Mouse (Mus musculus) hindbrain, postnatal 0 days (tissue): ENCODE measurements around the gene Sh3pxd2a. TPM values are rescaled to one million over a fixed set of nuclear protein-coding genes. Genes with fewer than 3 reads are reported as not detected.

ENCODE experiments used
- ATAC-seq: fragments of 200-750 bp; cut with Nextera tagmentation; 2 replicates; pipeline ENCODE4 v1.8.0; 2017; ENCODE audit warnings: mild to moderate bottlenecking, moderate TSS enrichment, moderate library complexity
- DNase-seq: peaks from one replicate; pipeline ENCODE4 v3.0.0-alpha.2; 2015; ENCODE audit warnings: low spot score
- H3K27ac ChIP-seq: fragments of 300-500 bp; sonication (generic); 2 replicates; pipeline ENCODE4 v1.5.1; 2014; ENCODE audit warnings: mild to moderate bottlenecking
- H3K27me3 ChIP-seq: fragments of 300-500 bp; sonication (generic); 2 replicates; pipeline ENCODE4 v1.6.1; 2014; ENCODE audit warnings: low read length, mixed read lengths; ENCODE audit not compliant: insufficient read depth
- H3K36me3 ChIP-seq: fragments of 300-500 bp; sonication (generic); 2 replicates; pipeline ENCODE4 v1.6.1; 2014; ENCODE audit warnings: low read length, mixed read lengths; ENCODE audit not compliant: insufficient read depth
- H3K4me1 ChIP-seq: fragments of 300-500 bp; sonication (generic); 2 replicates; pipeline ENCODE4 v1.6.1; 2014; ENCODE audit warnings: antibody characterized with exemption, low read length, mixed read lengths; ENCODE audit not compliant: insufficient read depth
- H3K4me2 ChIP-seq: fragments of 300-500 bp; sonication (generic); 2 replicates; pipeline ENCODE4 v1.6.1; 2014; ENCODE audit warnings: low read depth, mild to moderate bottlenecking, low read length, moderate library complexity, mixed read lengths
- H3K4me3 ChIP-seq: fragments of 300-500 bp; sonication (generic); 2 replicates; pipeline ENCODE4 v1.5.1; 2014; ENCODE audit warnings: low read length
- H3K9ac ChIP-seq: fragments of 300-500 bp; sonication (generic); replicated peaks from 2 replicates; pipeline ENCODE4 v1.6.1; 2014; ENCODE audit warnings: mild to moderate bottlenecking, low read length, moderate library complexity, mixed read lengths
- H3K9me3 ChIP-seq: fragments of 300-500 bp; sonication (generic); 2 replicates; pipeline ENCODE4 v1.6.1; 2016; ENCODE audit warnings: low read length, mixed read lengths
- CTCF ChIP-seq: IDR thresholded peaks from 2 replicates; pipeline ENCODE4 v1.5.1; 2016; ENCODE audit warnings: antibody characterized with exemption, control low read depth, low read depth
- WGBS: fragments of 180-500 bp; shearing (Covaris S2); extraction: QIAGEN DNeasy Blood & Tissue Kit; methylation state at CpG from one replicate; pipeline ENCODE4 v1.1.7; 2014; 5-methylcytosine and 5-hydroxymethylcytosine counted together
- polyA plus RNA-seq: library from polyadenylated mRNA; unstranded; fragments of >200 nt; fragmentation: Nextera tagmentation; extraction: Ambion mirVana; gene quantifications from 2 replicates; pipeline ENCODE4 v1.2.1, GENCODE M21; 2015
- total RNA-seq: library from RNA; depleted of rRNA; stranded (reverse); fragments of >200 nt; gene quantifications from 2 replicates; pipeline ENCODE4 v1.2.3, GENCODE M21; 2014

Gene Sh3pxd2a
- total and polyA plus RNA-seq, 2 experiments from 2014 or later = 1.8 to 25.5 TPM

- 0 out of 2 replicates have a peak overlapping the region, but pooled peaks have one; percentile 33 for H3K9ac ChIP-seq
- ATAC-seq (peak; percentile 27), DNase-seq (no peak)
- peaks cover 22% of the 10 kb centered on the region for H3K4me1 ChIP-seq
- no peak for TF ChIP-seq CTCF
- 26% methylated on average over 24 of the region's 24 CpGs for WGBS
- H3K9me3 ChIP-seq = no peaks in the 10 kb centered on the region
- no peaks in the 10 kb centered on the region for H3K36me3 ChIP-seq
- no peak overlapping the region for H3K27ac ChIP-seq
- peak overlapping the region; percentile 64 for H3K4me2 ChIP-seq
- 0 out of 2 replicates have a peak, but pooled peaks cover 14% of the 10 kb centered on the region for H3K27me3 ChIP-seq
- H3K4me3 ChIP-seq = peak overlapping the region; percentile 30
Measured at GRCm38 (mm10) chr19:47338396-47339164, 125.6 kb downstream of the Sh3pxd2a start.

- peak; percentile 77 for ATAC-seq
- Histone ChIP-seq H3K4me3 (peak overlapping the region; percentile 19; the same call in 1 of the 2 replicates), H3K9ac (no peak overlapping the region; the same call in 1 of the 2 replicates), H3K27me3 (0 out of 2 replicates have a peak, but pooled peaks cover 10% of the 10 kb centered on the region), H3K36me3 (no peaks in the 10 kb centered on the region), H3K9me3 (no peaks in the 10 kb centered on the region), H3K4me1 (peaks cover 22% of the 10 kb centered on the region), H3K27ac (no peak overlapping the region), H3K4me2 (peak overlapping the region; percentile 64)
- DNase-seq = peak; percentile 96
- WGBS = 18% methylated on average over 12 of the region's 12 CpGs
- peak; percentile 99 for TF ChIP-seq CTCF
Measured at GRCm38 (mm10) chr19:47337743-47338142, 126.5 kb downstream of the Sh3pxd2a start.

GRCm38 (mm10) chr19:47337191-47337590 is 127.0 kb downstream of the Sh3pxd2a start:
- DNase-seq (no peak), ATAC-seq (no peak)
- peaks cover 22% of the 10 kb centered on the region for H3K4me1 ChIP-seq
- no peak overlapping the region for H3K4me3 ChIP-seq
- no peak overlapping the region for H3K27ac ChIP-seq
- no peaks in the 10 kb centered on the region for H3K36me3 ChIP-seq
- TF ChIP-seq CTCF = no peak
- WGBS = 67% methylated on average over 7 of the region's 7 CpGs
- H3K27me3 ChIP-seq = 0 out of 2 replicates have a peak, but pooled peaks cover 4% of the 10 kb centered on the region
- H3K4me2 ChIP-seq = no peak overlapping the region
- H3K9ac ChIP-seq = no peak overlapping the region
- no peaks in the 10 kb centered on the region for H3K9me3 ChIP-seq

- peaks cover 22% of the 10 kb centered on the region for H3K4me1 ChIP-seq
- no peak for TF ChIP-seq CTCF
Measured at GRCm38 (mm10) chr19:47335262-47335661, 128.9 kb downstream of the Sh3pxd2a start.

GRCm38 (mm10) chr19:47334713-47335112 is 129.5 kb downstream of the Sh3pxd2a start:
- H3K27ac ChIP-seq = peak overlapping the region; percentile 17; the same call in 1 of the 2 replicates
- no peaks in the 10 kb centered on the region for H3K36me3 ChIP-seq
- peaks cover 22% of the 10 kb centered on the region for H3K4me1 ChIP-seq
- peak; percentile 57 for ATAC-seq
- H3K4me2 ChIP-seq = no peak overlapping the region
- no peak for TF ChIP-seq CTCF
- H3K27me3 ChIP-seq = no peaks in the 10 kb centered on the region
- no peak overlapping the region for H3K4me3 ChIP-seq
- H3K9ac ChIP-seq = no peak overlapping the region
- DNase-seq = peak; percentile 70
- no peaks in the 10 kb centered on the region for H3K9me3 ChIP-seq
- WGBS = 21% methylated on average over 17 of the region's 17 CpGs

More at GRCm38 (mm10) chr19:47335262-47335661, 128.9 kb downstream of the Sh3pxd2a start:
- Histone ChIP-seq H3K9me3 (no peaks in the 10 kb centered on the region), H3K27me3 (no peaks in the 10 kb centered on the region), H3K27ac (peak overlapping the region; percentile 17; the same call in 1 of the 2 replicates), H3K4me2 (no peak overlapping the region), H3K9ac (no peak overlapping the region), H3K36me3 (no peaks in the 10 kb centered on the region), H3K4me3 (no peak overlapping the region)
- WGBS = 37% methylated on average over 6 of the region's 6 CpGs
- ATAC-seq = no peak
- no peak for DNase-seq

GRCm38 (mm10) chr19:47330743-47331227 is 133.4 kb downstream of the Sh3pxd2a start:
- H3K27ac ChIP-seq = no peak overlapping the region
- WGBS = 27% methylated on average over 10 of the region's 10 CpGs
- no peak for ATAC-seq
- H3K4me2 ChIP-seq = no peak overlapping the region
- peak; percentile 44 for DNase-seq
- H3K9ac ChIP-seq = no peak overlapping the region
- H3K9me3 ChIP-seq = no peaks in the 10 kb centered on the region
- H3K4me1 ChIP-seq = peaks cover 9% of the 10 kb centered on the region
- TF ChIP-seq CTCF = no peak
- H3K27me3 ChIP-seq = no peaks in the 10 kb centered on the region
- H3K4me3 ChIP-seq = no peak overlapping the region
- H3K36me3 ChIP-seq = no peaks in the 10 kb centered on the region
